Mouse (Mus musculus): Measurements from ENCODE around the gene Pole. TPM values are rescaled to one million over a fixed set of nuclear protein-coding genes. Genes with fewer than 3 reads are reported as not detected.

Pole gene
- polyA plus RNA-seq, 1 experiment from 2014 or later: 4.7 TPM

GRCm38 (mm10) chr5:110363179-110363821 is 77.2 kb downstream of the Pole start:
- DNase-seq (ENCODE audit: low spot score): peak; percentile 89

GRCm38 (mm10) chr5:110363822-110364545 is 77.9 kb downstream of the Pole start:
- 54% methylated on average over 11 of the region's 11 CpGs for WGBS
- Histone ChIP-seq H3K36me3 (ENCODE audit: control insufficient read depth, insufficient read depth, low read length) (peaks cover 4% of the 10 kb centered on the region; the same call in 1 of the 2 replicates), H3K4me3 (ENCODE audit: low read depth, low read length) (peak overlapping the region; percentile 50; the same call in 1 of the 2 replicates), H3K9ac (ENCODE audit: low read length) (peak overlapping the region; percentile 66; the same call in 1 of the 2 replicates), H3K27me3 (ENCODE audit: control insufficient read depth, insufficient read depth, low read length) (no peaks in the 10 kb centered on the region), H3K27ac (replicated peaks) (peak overlapping the region; percentile 40; the same call in 1 of the 2 replicates), H3K9me3 (ENCODE audit: control insufficient read depth, low read length) (no peaks in the 10 kb centered on the region), H3K4me2 (replicated peaks; ENCODE audit: low read depth) (peak overlapping the region; percentile 88), H3K4me1 (replicated peaks; ENCODE audit: control insufficient read depth, insufficient read depth) (no peaks in the 10 kb centered on the region)
- ATAC-seq (ENCODE audit: low FRiP score, low TSS enrichment): peak; percentile 10; the same call in 1 of the 2 replicates
- DNase-seq (ENCODE audit: low spot score): no peak
- peak; percentile 20; the same call in 1 of the 2 replicates for TF ChIP-seq CTCF (IDR thresholded peaks at IDR 0.05; ENCODE audit: low read depth)
- no peak for TF ChIP-seq EP300 (optimal IDR thresholded peaks at IDR 0.05)

More at GRCm38 (mm10) chr5:110363179-110363821, 77.2 kb downstream of the Pole start:
- Histone ChIP-seq H3K4me3 (ENCODE audit: low read depth, low read length) (peak overlapping the region; percentile 50), H3K9ac (ENCODE audit: low read length) (peak overlapping the region; percentile 66), H3K27me3 (ENCODE audit: control insufficient read depth, insufficient read depth, low read length) (no peaks in the 10 kb centered on the region), H3K4me1 (replicated peaks; ENCODE audit: control insufficient read depth, insufficient read depth) (no peaks in the 10 kb centered on the region), H3K9me3 (ENCODE audit: control insufficient read depth, low read length) (no peaks in the 10 kb centered on the region), H3K27ac (replicated peaks) (peak overlapping the region; percentile 40; the same call in 1 of the 2 replicates), H3K4me2 (replicated peaks; ENCODE audit: low read depth) (peak overlapping the region; percentile 88), H3K36me3 (ENCODE audit: control insufficient read depth, insufficient read depth, low read length) (peaks cover 4% of the 10 kb centered on the region; the same call in 1 of the 2 replicates)
- no peak for TF ChIP-seq EP300 (optimal IDR thresholded peaks at IDR 0.05)
- peak; percentile 63 for TF ChIP-seq CTCF (IDR thresholded peaks at IDR 0.05; ENCODE audit: low read depth)
- 6% methylated on average over 49 of the region's 72 CpGs for WGBS
- ATAC-seq (ENCODE audit: low FRiP score, low TSS enrichment): peak; percentile 92

- H3K4me2 ChIP-seq (replicated peaks; ENCODE audit: low read depth): no peak overlapping the region
- 70% methylated on average over 8 of the region's 8 CpGs for WGBS
- TF ChIP-seq EP300 (optimal IDR thresholded peaks at IDR 0.05) (no peak), CTCF (IDR thresholded peaks at IDR 0.05; ENCODE audit: low read depth) (peak; percentile 81)
- H3K9me3 ChIP-seq (ENCODE audit: control insufficient read depth, low read length): no peaks in the 10 kb centered on the region
- H3K4me3 ChIP-seq (ENCODE audit: low read depth, low read length): no peak overlapping the region
- peaks cover 7% of the 10 kb centered on the region; the same call in 1 of the 2 replicates for H3K36me3 ChIP-seq (ENCODE audit: control insufficient read depth, insufficient read depth, low read length)
- no peak overlapping the region for H3K9ac ChIP-seq (ENCODE audit: low read length)
- peak; percentile 75 for DNase-seq (ENCODE audit: low spot score)
- ATAC-seq (ENCODE audit: low FRiP score, low TSS enrichment): 0 out of 2 replicates have a peak, but pooled peaks have one; percentile 27
- no peaks in the 10 kb centered on the region for H3K4me1 ChIP-seq (replicated peaks; ENCODE audit: control insufficient read depth, insufficient read depth)
- H3K27me3 ChIP-seq (ENCODE audit: control insufficient read depth, insufficient read depth, low read length): no peaks in the 10 kb centered on the region
- no peak overlapping the region for H3K27ac ChIP-seq (replicated peaks)
Observed at GRCm38 (mm10) chr5:110376802-110377433, 90.8 kb downstream of the Pole start.

- 51% methylated on average over 17 of the region's 20 CpGs for WGBS
- no peak for TF ChIP-seq EP300 (optimal IDR thresholded peaks at IDR 0.05)
- no peak for TF ChIP-seq CTCF (IDR thresholded peaks at IDR 0.05; ENCODE audit: low read depth)
- DNase-seq (ENCODE audit: low spot score) (no peak), ATAC-seq (ENCODE audit: low FRiP score, low TSS enrichment) (no peak)
- no peaks in the 10 kb centered on the region for H3K9me3 ChIP-seq (ENCODE audit: control insufficient read depth, low read length)
- no peak overlapping the region for H3K27ac ChIP-seq (replicated peaks)
- no peaks in the 10 kb centered on the region for H3K27me3 ChIP-seq (ENCODE audit: control insufficient read depth, insufficient read depth, low read length)
- peaks cover 7% of the 10 kb centered on the region; the same call in 1 of the 2 replicates for H3K36me3 ChIP-seq (ENCODE audit: control insufficient read depth, insufficient read depth, low read length)
- H3K4me1 ChIP-seq (replicated peaks; ENCODE audit: control insufficient read depth, insufficient read depth): no peaks in the 10 kb centered on the region
- no peak overlapping the region for H3K4me2 ChIP-seq (replicated peaks; ENCODE audit: low read depth)
- no peak overlapping the region for H3K4me3 ChIP-seq (ENCODE audit: low read depth, low read length)
- no peak overlapping the region for H3K9ac ChIP-seq (ENCODE audit: low read length)
Observed at GRCm38 (mm10) chr5:110378181-110378583, 92.1 kb downstream of the Pole start.

- no peaks in the 10 kb centered on the region for H3K4me1 ChIP-seq (replicated peaks; ENCODE audit: control insufficient read depth, insufficient read depth)
- no peak overlapping the region for H3K27ac ChIP-seq (replicated peaks)
- DNase-seq (ENCODE audit: low spot score) (no peak), ATAC-seq (ENCODE audit: low FRiP score, low TSS enrichment) (no peak)
- H3K27me3 ChIP-seq (ENCODE audit: control insufficient read depth, insufficient read depth, low read length): no peaks in the 10 kb centered on the region
- peaks cover 7% of the 10 kb centered on the region; the same call in 1 of the 2 replicates for H3K36me3 ChIP-seq (ENCODE audit: control insufficient read depth, insufficient read depth, low read length)
- H3K4me2 ChIP-seq (replicated peaks; ENCODE audit: low read depth): no peak overlapping the region
- H3K4me3 ChIP-seq (ENCODE audit: low read depth, low read length): no peak overlapping the region
- H3K9me3 ChIP-seq (ENCODE audit: control insufficient read depth, low read length): no peaks in the 10 kb centered on the region
- H3K9ac ChIP-seq (ENCODE audit: low read length): no peak overlapping the region
- 94% methylated on average over 15 of the region's 15 CpGs for WGBS
- TF ChIP-seq CTCF (IDR thresholded peaks at IDR 0.05; ENCODE audit: low read depth): no peak
- TF ChIP-seq EP300 (optimal IDR thresholded peaks at IDR 0.05): no peak
Observed at GRCm38 (mm10) chr5:110379086-110379485, 93.0 kb downstream of the Pole start.

Data from stomach, postnatal 0 days (tissue).